Mouse (Mus musculus) embryonic facial prominence, embryonic 14.5 days (tissue): ENCODE measurements around the gene St6galnac6. TPM values are rescaled to one million over a fixed set of nuclear protein-coding genes. Genes with fewer than 3 reads are reported as not detected.

Source experiments
- ATAC-seq: fragments of 200-750 bp; cut with Nextera tagmentation; 2 replicates; pipeline ENCODE4 v1.8.0; 2017; ENCODE audit warnings: low read depth, moderate number of reproducible peaks, moderate TSS enrichment
- DNase-seq: peaks from one replicate; pipeline ENCODE4 v3.0.0-alpha.2; 2015; ENCODE audit warnings: low spot score
- H3K27ac ChIP-seq: fragments of 300-500 bp; sonication (generic); replicated peaks from 2 replicates; pipeline ENCODE4 v1.5.1; 2014; ENCODE audit warnings: low read depth, mild to moderate bottlenecking, low read length, moderate library complexity
- H3K27me3 ChIP-seq: fragments of 300-500 bp; sonication (generic); replicated peaks from 2 replicates; pipeline ENCODE4 v1.6.1; 2014; ENCODE audit warnings: low read length; ENCODE audit not compliant: control insufficient read depth, insufficient read depth
- H3K36me3 ChIP-seq: fragments of 300-500 bp; sonication (generic); 2 replicates; pipeline ENCODE4 v1.6.1; 2014; ENCODE audit warnings: low read length, mixed read lengths; ENCODE audit not compliant: control insufficient read depth, insufficient read depth
- H3K4me1 ChIP-seq: fragments of 300-500 bp; sonication (generic); 2 replicates; pipeline ENCODE4 v1.6.1; 2014; ENCODE audit warnings: antibody characterized with exemption, low read length; ENCODE audit not compliant: control insufficient read depth, insufficient read depth
- H3K4me2 ChIP-seq: fragments of 300-500 bp; sonication (generic); 2 replicates; pipeline ENCODE4 v1.6.1; 2014; ENCODE audit warnings: low read depth, mild to moderate bottlenecking, low read length, moderate library complexity, mixed read lengths
- H3K4me3 ChIP-seq: fragments of 300-500 bp; sonication (generic); 2 replicates; pipeline ENCODE4 v1.5.1; 2014; ENCODE audit warnings: low read depth, mild to moderate bottlenecking, low read length
- H3K9ac ChIP-seq: fragments of 300-500 bp; sonication (generic); 2 replicates; pipeline ENCODE4 v1.6.1; 2014; ENCODE audit warnings: low read depth, mild to moderate bottlenecking, low read length, moderate library complexity, mixed read lengths
- H3K9me3 ChIP-seq: fragments of 300-500 bp; sonication (generic); 2 replicates; pipeline ENCODE4 v1.6.1; 2016; ENCODE audit warnings: low read length; ENCODE audit not compliant: control insufficient read depth
- WGBS: fragments of 180-500 bp; shearing (Covaris S2); extraction: QIAGEN DNeasy Blood & Tissue Kit; methylation state at CpG from one replicate; pipeline ENCODE4 v1.1.7; 2014; 5-methylcytosine and 5-hydroxymethylcytosine counted together
- polyA plus RNA-seq: library from polyadenylated mRNA; unstranded; fragments of >200 nt; fragmentation: Nextera tagmentation; extraction: Ambion mirVana; gene quantifications from 2 replicates; pipeline ENCODE4 v1.2.1, GENCODE M21; 2014

The St6galnac6 gene
- polyA plus RNA-seq, 1 experiment from 2014 or later: 11.1 TPM

DNA sequence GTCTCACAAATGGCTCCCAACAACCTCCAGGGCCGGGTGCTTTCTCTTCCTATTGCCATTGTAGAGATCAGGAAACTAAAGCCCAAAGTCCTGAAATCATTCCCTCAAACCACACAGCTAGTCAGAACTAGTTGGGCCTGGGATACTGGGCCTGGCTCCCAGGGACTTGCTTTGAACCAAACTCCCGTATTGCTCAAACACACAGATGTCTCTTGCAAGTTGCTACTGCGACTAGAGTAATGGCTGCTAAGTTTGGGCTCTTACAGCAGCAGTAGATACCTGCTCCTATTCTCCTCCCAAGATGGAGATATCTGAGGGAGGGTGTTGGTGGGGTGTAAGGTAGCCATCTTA is 55.9 kb downstream of the St6galnac6 start:
- no peaks in the 10 kb centered on the region for H3K9me3 ChIP-seq
- 83% methylated on average over 3 of the region's 3 CpGs for WGBS
- H3K4me2 ChIP-seq: no peak overlapping the region
- H3K9ac ChIP-seq: no peak overlapping the region
- no peaks in the 10 kb centered on the region for H3K27me3 ChIP-seq
- H3K4me1 ChIP-seq: peaks cover 22% of the 10 kb centered on the region
- peak overlapping the region; percentile 48 for H3K27ac ChIP-seq
- H3K36me3 ChIP-seq: no peaks in the 10 kb centered on the region
- no peak overlapping the region for H3K4me3 ChIP-seq
- ATAC-seq (no peak), DNase-seq (no peak)

DNA sequence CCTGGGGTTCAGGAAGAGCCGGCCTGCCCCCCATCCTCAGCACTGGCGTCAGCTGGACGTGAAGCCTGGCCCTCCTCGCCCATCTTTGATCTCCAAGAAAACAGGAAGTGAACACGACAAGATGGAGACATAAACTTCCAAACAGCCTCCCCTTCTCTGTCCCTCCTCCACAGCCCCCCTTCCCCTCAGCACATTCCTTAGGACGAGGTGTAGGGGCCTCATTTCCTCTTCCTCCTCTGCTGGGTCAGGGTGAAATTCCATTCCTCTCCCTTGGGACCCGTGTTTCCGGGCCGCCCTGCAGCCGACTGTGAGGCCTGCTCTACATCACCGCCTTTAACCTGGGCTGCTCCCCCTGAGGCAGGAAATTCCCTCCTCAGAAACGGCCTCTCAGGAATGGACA is 56.3 kb downstream of the St6galnac6 start:
- peak overlapping the region; percentile 48 for H3K27ac ChIP-seq

DNA sequence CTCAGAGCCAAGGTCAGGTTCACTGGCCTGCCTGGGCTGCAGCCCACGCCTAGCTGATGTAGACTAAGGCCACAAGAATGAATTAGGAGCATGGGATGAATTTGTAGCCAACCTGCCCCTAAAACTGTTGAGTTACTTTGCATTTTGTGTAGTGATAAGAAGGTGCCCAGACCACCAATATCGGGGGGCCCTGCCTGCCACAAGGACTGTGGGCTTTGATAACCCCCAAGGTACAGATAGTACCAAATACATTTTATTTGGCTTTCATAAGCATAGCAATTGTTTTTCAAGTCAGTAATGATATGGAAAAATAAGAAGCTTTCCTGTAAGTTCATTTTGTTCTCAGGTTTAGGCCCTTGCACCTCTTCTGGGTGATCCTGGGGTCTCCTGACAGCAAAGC is 59.4 kb downstream of the St6galnac6 start:
- Histone ChIP-seq H3K4me1 (peaks cover 18% of the 10 kb centered on the region), H3K4me3 (no peak overlapping the region), H3K27ac (no peak overlapping the region), H3K9ac (no peak overlapping the region), H3K27me3 (no peaks in the 10 kb centered on the region), H3K4me2 (no peak overlapping the region), H3K36me3 (no peaks in the 10 kb centered on the region), H3K9me3 (no peaks in the 10 kb centered on the region)
- DNase-seq (no peak), ATAC-seq (no peak)
- 87% methylated on average over 2 of the region's 2 CpGs for WGBS

More for the DNA sequence above, 56.3 kb downstream of the St6galnac6 start:
- peaks cover 22% of the 10 kb centered on the region for H3K4me1 ChIP-seq
- no peak overlapping the region for H3K4me3 ChIP-seq
- H3K36me3 ChIP-seq: no peaks in the 10 kb centered on the region
- peak; percentile 73 for DNase-seq
- WGBS: 20% methylated on average over 11 of the region's 12 CpGs
- H3K9me3 ChIP-seq: no peaks in the 10 kb centered on the region
- ATAC-seq: peak; percentile 71
- no peak overlapping the region for H3K9ac ChIP-seq
- no peak overlapping the region for H3K4me2 ChIP-seq
- no peaks in the 10 kb centered on the region for H3K27me3 ChIP-seq

DNA sequence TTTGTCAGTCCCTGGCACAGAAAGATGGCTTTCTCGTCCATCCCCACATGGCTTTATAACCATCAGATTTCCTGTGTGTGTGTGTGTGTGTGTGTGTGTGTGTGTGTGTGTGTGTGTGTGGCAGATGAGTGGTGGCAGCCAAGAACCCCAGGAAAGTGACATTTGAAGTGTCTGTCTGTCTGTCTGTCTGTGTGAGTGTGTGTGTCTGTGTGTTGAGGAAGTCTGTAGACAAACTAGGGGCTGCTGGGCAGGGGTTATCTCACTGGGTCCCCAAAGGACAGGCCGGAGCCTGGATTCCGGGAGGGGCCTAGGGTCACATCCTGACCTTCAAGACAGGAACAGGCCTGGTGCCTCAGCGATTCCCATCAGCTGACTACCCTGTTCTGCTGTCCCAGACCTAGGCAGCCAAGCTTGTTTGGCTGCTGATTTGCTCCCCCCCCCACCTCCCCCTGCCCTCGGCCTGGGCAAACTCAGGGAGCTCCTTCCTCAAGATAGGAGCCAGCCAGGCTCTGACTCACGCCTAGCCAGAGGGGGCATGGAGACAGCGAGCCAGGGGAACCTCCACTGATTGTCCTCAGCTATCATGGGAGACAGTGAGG is 62.1 kb downstream of the St6galnac6 start:
- Histone ChIP-seq H3K9me3 (no peaks in the 10 kb centered on the region), H3K27ac (peak overlapping the region; percentile 52; the same call in 1 of the 2 replicates), H3K4me2 (no peak overlapping the region), H3K27me3 (no peaks in the 10 kb centered on the region), H3K9ac (peak overlapping the region; percentile 15; the same call in 1 of the 2 replicates), H3K4me1 (no peaks in the 10 kb centered on the region), H3K4me3 (no peak overlapping the region), H3K36me3 (no peaks in the 10 kb centered on the region)
- peak; percentile 38; the same call in 1 of the 2 replicates for ATAC-seq
- DNase-seq: peak; percentile 9
- 47% methylated on average over 6 of the region's 7 CpGs for WGBS

DNA sequence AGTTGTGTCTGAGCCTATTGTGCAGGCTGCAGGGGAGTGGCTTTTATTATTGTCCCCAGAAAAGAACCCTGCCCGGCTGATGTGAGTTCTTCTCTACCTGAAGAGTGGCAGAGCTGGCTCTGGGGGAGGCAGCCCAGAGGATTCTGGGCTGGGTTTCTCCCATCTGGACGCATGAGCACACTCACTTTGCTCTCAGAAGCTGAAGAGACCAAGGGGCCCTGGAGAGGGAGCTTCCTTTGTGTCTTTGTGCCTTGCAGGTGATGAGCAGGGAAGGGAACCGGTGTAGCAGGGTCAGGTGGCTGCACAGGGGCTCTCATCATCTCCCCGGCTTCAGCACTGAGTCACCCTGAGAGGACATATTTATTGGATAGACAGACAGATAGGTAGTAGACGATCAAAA is 62.8 kb downstream of the St6galnac6 start:
- ATAC-seq (peak; percentile 45), DNase-seq (peak; percentile 56)
- Histone ChIP-seq H3K4me1 (no peaks in the 10 kb centered on the region), H3K4me2 (no peak overlapping the region), H3K27me3 (no peaks in the 10 kb centered on the region), H3K36me3 (no peaks in the 10 kb centered on the region), H3K27ac (peak overlapping the region; percentile 52; the same call in 1 of the 2 replicates), H3K9me3 (no peaks in the 10 kb centered on the region), H3K9ac (peak overlapping the region; percentile 15; the same call in 1 of the 2 replicates), H3K4me3 (no peak overlapping the region)
- 45% methylated on average over 5 of the region's 5 CpGs for WGBS

DNA sequence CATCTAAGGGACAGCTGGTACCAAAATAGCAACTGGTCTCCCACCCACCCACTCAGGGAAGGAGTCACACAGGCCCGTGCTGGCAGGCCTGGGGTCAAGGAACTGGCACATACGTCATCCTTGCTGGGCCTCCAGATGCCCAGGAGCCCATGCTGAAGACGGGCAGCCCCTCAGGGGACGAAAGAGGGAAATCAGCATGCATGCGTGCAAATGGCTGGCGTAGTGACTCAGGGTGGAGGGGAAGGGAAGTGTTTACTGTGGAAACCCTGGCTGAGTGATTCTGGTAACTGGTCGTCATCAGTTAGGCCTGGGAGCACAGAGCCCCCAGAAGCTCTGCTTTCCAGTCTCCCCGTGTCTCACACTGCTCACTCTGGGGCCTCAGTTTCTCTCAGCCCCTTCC is 65.8 kb downstream of the St6galnac6 start:
- WGBS: 66% methylated on average over 8 of the region's 8 CpGs
- H3K27ac ChIP-seq: no peak overlapping the region
- H3K9ac ChIP-seq: no peak overlapping the region
- H3K27me3 ChIP-seq: no peaks in the 10 kb centered on the region
- DNase-seq (no peak), ATAC-seq (no peak)
- no peak overlapping the region for H3K4me2 ChIP-seq
- no peaks in the 10 kb centered on the region for H3K36me3 ChIP-seq
- H3K9me3 ChIP-seq: no peaks in the 10 kb centered on the region
- H3K4me3 ChIP-seq: no peak overlapping the region
- H3K4me1 ChIP-seq: no peaks in the 10 kb centered on the region

DNA sequence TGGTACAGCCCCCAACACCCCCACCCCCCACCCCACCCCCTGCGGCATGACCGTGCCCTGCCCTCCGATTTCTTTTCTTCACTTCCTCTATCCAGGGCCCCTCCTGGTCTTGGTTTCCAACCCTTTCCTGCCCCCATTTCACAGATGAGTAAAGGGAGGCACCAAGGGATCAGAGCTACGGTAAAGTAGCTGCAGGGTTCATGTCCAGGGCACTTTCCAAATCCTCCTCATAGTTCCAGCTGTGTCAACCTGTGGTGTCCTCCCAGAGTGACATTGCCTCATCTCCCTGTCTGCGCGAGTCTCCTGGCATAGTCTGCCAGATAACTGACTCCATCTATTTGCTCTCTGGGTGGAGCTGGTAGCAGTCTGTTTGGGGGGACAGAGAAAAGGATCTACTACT is 66.3 kb downstream of the St6galnac6 start:
- no peaks in the 10 kb centered on the region for H3K27me3 ChIP-seq
- no peak overlapping the region for H3K27ac ChIP-seq
- H3K9ac ChIP-seq: no peak overlapping the region
- H3K4me1 ChIP-seq: no peaks in the 10 kb centered on the region
- H3K4me3 ChIP-seq: no peak overlapping the region
- 0 out of 2 replicates have a peak, but pooled peaks cover 2% of the 10 kb centered on the region for H3K36me3 ChIP-seq
- ATAC-seq (no peak), DNase-seq (no peak)
- no peak overlapping the region for H3K4me2 ChIP-seq
- no peaks in the 10 kb centered on the region for H3K9me3 ChIP-seq
- WGBS: 86% methylated on average over 6 of the region's 6 CpGs

DNA sequence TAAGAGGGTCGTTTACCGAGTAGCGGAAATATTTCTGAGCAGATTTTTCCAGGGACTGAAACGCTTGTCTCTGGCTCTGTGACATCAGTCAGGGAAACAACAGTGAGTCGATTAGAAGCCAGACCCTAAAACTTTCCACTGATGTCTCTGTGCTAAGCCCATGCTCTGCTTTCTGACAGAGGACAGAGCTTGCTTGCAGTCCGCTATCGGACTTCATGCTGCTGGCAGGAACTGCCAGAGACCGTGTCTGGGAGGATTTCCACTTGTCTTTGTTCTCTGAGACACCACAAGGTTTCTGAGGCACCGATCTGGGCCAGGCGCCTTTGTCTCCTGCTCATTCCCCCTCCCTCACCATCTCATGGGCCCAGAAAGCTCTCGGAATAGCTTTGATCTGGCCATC is 68.3 kb downstream of the St6galnac6 start:
- H3K27ac ChIP-seq: 0 out of 2 replicates have a peak overlapping the region, but pooled peaks have one; percentile 6
- H3K4me2 ChIP-seq: no peak overlapping the region
- no peak overlapping the region for H3K9ac ChIP-seq
- 57% methylated on average over 11 of the region's 11 CpGs for WGBS
- no peaks in the 10 kb centered on the region for H3K27me3 ChIP-seq
- ATAC-seq: no peak
- no peaks in the 10 kb centered on the region for H3K9me3 ChIP-seq
- 0 out of 2 replicates have a peak, but pooled peaks cover 5% of the 10 kb centered on the region for H3K36me3 ChIP-seq
- no peaks in the 10 kb centered on the region for H3K4me1 ChIP-seq
- no peak overlapping the region for H3K4me3 ChIP-seq
- DNase-seq: peak; percentile 21

DNA sequence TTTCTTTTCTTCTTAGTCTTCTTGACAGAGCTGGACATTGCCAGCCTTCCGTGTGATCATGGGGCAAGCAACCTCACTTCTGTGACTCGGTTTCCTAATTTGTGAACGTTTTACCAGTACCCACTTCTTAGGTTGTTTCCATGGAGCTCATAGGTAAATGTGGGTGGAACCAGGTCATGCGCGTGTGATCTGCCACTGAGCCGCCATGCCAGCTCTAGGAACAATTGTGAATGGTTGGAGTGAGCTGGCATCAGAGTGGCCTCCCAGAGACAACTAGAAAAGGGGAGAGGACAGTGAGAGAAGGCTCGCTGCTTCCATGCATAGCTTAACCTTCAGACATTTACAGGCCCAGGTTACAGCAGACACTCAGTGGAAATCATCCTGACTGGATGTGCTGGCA is 68.7 kb downstream of the St6galnac6 start:
- Histone ChIP-seq H3K4me1 (no peaks in the 10 kb centered on the region), H3K4me2 (no peak overlapping the region), H3K9me3 (no peaks in the 10 kb centered on the region), H3K9ac (no peak overlapping the region), H3K27ac (0 out of 2 replicates have a peak overlapping the region, but pooled peaks have one; percentile 6), H3K36me3 (0 out of 2 replicates have a peak, but pooled peaks cover 5% of the 10 kb centered on the region), H3K27me3 (no peaks in the 10 kb centered on the region), H3K4me3 (no peak overlapping the region)
- DNase-seq (no peak), ATAC-seq (no peak)
- 84% methylated on average over 7 of the region's 7 CpGs for WGBS
